Mouse (Mus musculus) lung, postnatal 0 days (tissue): ENCODE data around the gene Pik3r5.

Source experiments
- CTCF ChIP-seq: IDR thresholded peaks from 2 replicates; pipeline ENCODE4 v1.5.1; 2016; ENCODE audit warnings: antibody characterized with exemption, mild to moderate bottlenecking
- EP300 ChIP-seq: IDR thresholded peaks from 2 replicates; pipeline ENCODE4 v1.6.1; 2016; ENCODE audit warnings: antibody characterized with exemption, mild to moderate bottlenecking, control low read depth

GRCm38 (mm10) chr11:68482001-68482400, 50.1 kb downstream of the Pik3r5 start:
- TF ChIP-seq EP300 (no peak), CTCF (no peak)
